Mouse (Mus musculus) activated CD4-positive, CD25-positive, alpha-beta regulatory T cell, adult 4 months (primary cell): ENCODE measurements around the gene Pola1. TPM values are rescaled to one million over a fixed set of nuclear protein-coding genes. Genes with fewer than 3 reads are reported as not detected.
A peak's percentile ranks its signal among the peaks of the same experiment; 100 is the strongest.

Experiments used
- ATAC-seq: one replicate; pipeline ENCODE4 v1.8.0; 2017
- polyA plus RNA-seq, 2 experiments: library from polyadenylated mRNA; unstranded; fragments of 100-300 nt; shearing (Covaris generic); gene quantifications; one replicate each; pipeline ENCODE4 v1.2.1; 2017

Gene Pola1
- polyA plus RNA-seq, 2 experiments from 2014 or later: 9.9 to 12.6 TPM

DNA sequence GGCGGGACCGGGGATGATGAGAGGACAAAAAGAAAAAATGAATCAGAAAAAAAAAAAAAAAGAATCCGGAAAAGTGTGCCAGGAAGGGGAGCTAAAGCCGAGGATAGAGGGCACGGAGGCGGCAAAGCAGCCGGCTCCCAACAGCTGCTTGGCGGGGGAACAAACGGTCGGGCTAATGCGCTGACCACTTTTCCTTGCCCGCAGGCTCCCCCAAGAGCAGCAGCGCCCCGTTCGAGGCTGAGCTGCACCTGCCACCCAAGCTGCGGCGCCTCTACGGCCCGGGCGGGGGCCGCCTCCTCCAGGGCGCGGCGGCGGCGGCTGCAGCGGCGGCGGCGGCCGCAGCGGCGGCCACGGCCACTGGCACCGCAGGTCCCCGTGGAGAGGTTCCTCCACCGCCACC, 343.6 kb downstream of the Pola1 start:
- no peak for ATAC-seq

DNA sequence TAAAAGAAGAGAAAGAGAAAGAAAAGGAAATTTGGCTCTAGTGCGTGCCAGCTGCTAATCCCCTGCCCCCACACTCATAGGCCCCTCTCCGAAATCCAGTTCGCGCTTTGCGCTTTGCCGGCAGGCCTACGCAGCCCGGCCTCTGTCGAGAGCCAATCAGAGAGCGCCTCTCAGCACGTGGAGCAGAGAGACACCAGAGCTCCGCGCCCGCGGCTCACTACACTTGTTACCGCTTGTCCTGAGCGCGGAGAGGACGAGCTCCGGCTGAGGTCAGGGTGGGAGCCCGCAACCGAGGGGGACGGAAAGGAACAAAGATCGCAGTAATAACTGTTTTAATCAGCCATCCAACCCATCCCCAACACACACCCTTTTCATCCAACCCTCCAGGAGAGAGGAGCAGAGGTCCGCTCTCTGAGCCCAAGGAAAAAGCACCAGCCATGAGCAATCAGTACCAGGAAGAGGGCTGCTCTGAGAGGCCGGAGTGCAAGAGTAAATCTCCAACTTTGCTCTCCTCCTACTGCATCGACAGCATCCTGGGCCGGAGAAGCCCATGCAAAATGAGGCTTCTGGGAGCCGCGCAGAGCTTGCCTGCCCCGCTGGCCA, 345.6 kb downstream of the Pola1 start, which contains the start of gene Arx:
TSS of gene Arx (plus strand) at position 155 of the 603 bp plus-strand sequence.
- ATAC-seq: peak; percentile 85

DNA sequence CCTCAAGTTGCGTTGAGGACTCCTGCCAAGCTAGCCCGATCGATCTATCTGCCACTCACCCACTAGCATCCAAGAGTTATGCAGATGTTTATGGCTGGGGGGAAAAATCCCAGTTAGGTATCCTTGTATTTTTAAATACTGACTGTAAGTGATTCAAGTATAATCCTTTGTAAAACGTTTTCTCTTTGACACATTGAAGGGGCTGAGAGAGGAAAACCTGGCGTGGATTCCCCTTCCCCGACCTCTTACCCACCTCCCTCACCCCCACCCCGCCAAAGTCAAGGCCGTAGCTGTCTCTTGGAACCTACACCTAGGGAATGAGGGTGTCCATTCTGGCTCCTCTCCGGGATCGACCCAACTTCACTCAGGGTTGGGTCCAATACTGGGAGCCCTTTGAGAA, 346.9 kb downstream of the Pola1 start:
- no peak for ATAC-seq

DNA sequence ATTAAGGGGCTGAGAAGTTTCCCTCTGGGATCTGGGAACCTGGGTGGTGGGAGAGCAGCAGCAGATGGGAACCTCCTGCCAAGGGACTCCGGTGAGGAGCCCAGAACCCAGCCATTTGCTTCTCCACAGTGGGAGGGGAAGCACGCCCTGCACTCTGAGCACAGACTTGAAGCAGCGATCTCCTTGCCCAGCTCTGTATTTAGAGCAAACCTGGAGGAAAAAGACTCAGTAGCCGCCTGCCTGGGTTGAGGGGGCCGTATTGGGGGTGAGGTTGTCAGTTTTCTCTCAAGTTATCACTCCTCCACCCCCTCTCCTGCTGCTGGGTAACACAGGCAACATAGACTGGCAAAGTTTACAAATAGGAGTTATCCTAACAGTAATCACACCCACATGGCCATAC, 350.2 kb downstream of the Pola1 start:
- no peak for ATAC-seq

DNA sequence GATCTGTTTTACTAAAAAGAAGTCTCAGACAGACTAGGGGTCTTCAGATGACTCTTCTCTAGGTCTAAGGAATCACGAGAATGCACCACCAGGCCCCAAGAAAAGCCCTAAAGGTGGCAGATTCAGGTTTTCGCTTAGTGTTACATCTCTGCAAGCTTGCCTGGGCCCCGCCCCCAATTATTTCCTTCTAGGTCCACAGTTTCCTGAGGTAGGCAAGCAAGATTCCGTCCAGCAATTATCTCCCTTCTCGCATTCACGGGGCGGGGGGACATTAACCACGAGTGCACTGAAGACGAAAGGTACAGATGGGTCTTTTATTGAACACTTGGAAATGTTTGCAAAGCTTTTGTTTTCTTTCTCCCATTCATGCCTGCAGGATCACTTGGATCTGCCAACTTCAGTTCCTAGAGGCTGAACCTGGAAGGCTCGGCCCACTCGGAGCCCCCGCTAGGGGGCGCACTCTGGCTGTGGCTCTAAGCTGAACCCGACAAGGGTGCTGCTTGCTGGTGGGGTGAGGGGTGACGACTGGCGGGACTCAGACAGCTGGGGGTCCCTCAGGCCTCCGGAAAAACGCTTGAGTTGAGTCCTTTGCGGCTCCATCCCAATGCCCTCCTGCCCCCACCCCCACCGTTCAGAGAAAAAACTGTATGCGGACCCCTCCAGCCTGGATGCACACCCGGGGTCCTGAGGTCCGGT, 350.8 kb downstream of the Pola1 start:
- ATAC-seq: no peak

DNA sequence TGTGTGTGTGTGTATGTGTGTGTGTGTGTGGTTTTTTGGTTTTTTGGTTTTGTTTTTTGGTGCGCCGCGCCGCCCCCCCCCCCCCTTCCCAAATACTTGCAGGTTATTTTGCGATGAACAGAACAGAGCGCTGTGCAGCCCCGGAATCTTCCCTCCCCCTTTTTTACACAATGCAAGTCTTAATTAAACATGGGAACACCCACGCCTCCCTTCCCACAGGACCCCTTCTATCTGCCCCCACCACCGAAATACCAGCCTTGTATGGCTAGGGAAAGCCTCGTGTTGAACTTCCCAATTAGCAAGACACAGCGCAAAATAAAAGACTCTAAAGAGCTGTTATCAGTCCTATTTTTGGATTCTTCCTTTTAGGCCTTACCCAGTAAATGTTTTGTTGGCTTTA, 352.0 kb downstream of the Pola1 start:
- ATAC-seq: no peak

DNA sequence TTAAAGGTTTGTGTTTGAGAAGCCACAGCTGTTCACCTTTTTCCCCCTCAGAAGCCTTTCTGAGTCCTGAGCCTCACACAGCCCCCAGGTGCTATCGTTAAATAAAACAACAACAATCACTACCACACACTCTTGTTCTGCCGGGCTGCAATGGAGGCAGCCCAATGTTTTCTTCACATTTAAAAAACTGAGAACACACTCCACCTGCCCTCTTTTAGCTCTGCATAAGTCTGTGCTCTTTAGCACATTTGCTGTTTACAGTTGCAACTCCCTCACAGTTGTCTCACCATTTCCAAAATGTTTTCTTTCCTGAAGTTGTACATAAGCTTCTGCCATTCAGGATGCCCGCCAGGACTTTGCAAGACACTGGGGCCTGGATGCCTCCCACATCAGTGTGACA, 356.3 kb downstream of the Pola1 start:
- ATAC-seq: no peak

Other genes with a start within 250 kb of the Pola1 start
- 1 to 10 TPM; 1.7 to 2.4 TPM for gene Pcyt1b, start 22.7 kb upstream of the Pola1 start, polyA plus RNA-seq
- 10 to 100 TPM; 19.9 to 22.9 TPM for gene Pdk3, start 200.0 kb upstream of the Pola1 start, polyA plus RNA-seq